Mouse (Mus musculus): ENCODE results near the gene Sidt1.
"Not testable (repeated sequence)": the region's sequence is repeated elsewhere in the genome, so short reads cannot be mapped to it uniquely, and the experiment has no call there.

The Sidt1 gene

DNA sequence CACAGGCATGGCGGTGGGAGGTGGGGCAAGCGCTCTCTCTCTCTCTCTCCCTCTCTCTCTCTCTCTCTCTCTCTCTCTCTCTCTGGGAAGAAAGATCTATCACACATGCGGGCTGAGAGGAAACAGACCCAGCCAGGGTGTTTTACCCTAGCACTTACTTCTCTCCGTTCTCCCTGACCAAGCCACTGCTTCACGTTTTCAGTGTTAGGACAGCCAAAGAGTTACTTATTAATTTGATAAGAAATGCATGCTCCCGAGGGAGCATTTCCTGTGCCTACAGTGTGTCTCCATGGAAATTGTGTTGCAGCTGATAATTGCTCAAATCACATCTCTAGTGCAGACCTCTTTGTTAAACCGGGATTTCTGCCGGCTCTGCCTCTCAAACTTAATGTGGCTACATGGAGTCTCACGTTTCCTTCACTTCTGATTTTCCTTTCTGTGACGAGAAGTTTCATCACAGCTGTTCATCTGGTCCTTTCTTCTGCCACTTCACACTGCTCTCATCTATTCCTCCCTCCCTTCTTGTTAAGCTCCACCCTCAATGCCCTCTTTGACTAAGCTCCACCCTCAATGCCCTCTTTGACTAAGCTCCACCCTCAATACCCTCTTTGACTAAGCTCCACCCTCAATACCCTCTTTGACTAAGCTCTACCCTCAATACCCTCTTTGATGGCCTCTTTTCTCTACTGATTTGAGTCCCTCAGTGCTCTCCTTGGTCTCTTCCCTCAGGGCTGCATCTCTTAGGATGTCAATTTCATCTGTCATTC lies 30.7 kb downstream of the Sidt1 start:
- DNase-seq (ENCODE audit: low spot score): no peak

DNA sequence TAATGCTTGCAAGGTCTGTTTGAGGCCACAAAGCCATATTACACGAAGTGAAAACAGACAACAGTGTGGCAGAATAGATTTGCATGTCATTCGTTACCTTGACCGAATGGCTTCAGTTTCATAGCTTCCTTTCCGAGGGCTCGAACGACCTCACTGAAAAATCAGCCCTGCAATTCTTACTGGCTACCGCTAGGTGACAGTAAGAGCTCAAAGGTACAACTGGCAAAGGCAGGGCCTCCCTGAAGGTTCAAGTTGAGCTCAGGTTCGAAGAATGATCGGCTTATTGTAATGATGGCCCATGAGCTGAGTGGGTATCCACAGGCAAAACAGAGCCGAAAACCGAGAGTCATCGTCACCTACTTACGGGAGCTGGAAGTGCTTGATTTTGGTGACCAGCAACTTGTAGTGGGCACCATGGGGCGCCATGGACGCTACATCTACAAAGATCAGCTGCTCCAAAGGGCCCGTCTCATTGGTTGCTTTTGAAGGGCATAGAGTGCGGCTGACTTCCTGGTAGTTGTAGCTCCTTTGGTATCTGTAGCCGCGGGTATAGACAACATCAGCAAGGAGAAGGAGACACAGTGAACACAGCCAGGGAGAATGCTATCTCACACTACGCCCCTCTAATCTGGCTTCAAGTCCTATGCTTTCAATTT lies 33.4 kb downstream of the Sidt1 start:
- no peak for DNase-seq (ENCODE audit: low spot score)

DNA sequence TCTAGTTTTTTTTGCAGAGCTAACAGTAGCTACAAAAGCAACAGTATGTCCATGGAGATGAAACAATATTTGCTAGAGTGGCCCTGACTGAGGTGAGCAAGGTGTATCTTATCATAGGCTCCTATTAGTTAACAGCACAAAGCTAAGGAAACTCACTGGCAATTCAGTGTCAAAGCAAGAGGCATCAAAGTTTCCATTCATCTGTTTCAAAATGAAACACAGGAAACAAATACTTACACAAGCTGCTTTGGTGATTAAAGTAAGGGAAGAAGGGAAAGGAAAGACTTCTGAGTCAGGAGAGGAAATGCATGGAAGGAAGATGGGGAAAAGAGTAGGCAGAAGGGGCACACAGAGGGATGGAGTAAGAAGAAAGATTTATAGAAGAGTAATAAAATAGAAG lies 39.0 kb downstream of the Sidt1 start:
- no peak for DNase-seq (ENCODE audit: low spot score)

DNA sequence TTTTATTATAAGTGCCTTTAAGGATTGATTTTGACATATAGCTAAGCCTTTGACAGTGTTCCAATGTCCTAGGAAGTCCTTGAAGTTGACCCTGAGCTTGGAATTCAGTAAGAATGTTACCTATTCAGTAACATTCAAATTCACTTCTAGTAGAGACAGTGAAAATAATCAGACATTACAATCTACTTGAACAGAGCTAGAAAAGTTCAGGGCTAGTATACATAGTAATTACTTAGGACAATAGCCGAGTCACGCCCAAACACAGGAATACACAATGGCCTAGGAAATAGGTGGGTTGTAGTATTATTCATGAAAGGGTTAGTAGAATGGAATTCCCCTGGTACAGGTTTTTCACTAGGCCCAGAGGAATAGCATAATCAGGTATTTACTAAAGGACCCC lies 40.3 kb downstream of the Sidt1 start:
- not testable (repeated sequence) for DNase-seq (ENCODE audit: low spot score)

DNA sequence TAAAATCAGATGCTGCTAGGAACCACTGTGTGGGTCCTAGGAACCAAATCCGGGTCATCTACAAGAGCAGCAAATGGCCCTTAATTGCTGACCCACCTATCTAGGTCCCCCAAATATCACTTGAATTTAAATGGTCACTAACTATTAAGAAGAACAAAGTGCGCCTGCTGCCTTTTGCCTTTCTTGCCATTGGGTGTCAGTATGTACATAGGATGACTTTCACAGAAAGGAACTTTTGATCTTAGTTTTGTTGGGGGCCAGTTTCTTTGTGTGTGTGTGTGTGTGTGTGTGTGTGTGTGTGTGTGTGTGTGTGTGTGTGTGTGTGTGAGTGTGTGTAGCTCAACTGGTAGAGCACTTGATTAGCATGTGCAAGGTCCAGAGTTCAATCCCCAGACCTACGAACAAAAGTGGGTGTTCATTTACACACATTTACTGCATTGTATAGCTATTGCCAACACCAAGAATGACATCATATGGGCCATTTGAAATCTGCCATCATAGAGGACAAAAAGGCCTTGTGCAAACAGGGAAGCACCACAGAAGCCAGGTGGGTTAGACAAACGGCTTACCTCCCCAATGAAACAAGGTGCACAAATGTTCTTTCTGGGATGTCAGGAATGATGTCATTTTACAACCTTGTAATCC lies 43.9 kb downstream of the Sidt1 start:
- no peak for DNase-seq (ENCODE audit: low spot score)

DNA sequence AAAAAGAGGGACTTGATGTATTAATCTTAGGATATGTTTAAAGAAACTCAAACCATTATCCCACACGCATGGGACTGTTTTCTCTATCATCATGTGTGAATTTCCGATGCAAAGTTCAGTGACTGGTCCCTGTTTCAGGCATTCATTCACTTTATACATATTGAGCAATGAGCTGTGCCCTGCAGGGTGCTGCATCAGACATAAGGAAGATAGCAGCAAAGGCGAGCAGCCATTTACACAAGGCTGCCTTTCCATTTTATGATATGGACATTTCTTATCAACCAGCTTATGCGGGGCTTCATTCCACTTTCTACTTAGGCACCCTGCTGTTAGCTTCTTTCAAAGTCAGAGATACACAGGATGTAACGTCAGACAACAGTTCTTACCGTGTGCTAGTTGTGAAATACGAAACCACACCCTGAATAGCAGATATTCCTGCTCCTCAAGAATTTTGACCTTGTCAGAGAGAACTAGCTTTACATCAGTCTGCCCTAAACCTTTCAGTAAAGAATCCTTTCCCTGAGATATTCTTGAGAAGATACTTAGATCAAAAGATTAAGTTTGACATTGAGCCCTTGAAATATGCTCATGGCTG lies 45.5 kb downstream of the Sidt1 start:
- DNase-seq (ENCODE audit: low spot score): no peak

DNA sequence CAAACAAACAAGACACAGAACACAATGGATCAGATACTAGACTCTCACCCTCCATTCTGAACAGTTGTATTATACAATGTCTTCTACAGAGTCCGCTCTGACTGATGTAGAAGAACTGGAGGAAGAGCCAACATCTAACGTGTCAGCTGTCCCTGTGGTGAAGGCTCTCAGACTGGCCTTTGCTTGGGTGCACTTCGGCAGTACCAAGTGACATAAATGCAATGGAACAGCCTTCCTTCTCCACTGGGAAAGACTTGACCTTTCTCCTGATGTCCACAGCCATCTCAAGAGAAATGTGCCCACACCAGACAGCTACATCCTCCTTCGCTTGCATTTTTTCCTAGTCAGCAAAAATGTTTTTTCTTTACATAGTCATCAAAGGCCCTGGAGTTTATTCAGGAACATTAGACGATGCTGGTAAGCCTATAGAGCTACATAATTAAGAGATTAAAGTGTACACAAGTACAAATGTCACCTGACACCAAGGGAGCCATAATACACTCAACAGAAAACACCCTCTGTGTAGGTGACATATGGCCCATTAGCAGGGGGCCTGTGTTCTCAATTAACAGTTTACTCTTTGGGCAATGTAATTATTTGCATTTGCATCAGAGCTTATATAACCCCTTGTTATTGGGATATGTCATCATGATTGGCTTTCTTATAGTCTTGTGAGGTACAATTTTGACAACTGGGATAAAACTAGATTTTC lies 50.2 kb downstream of the Sidt1 start:
- no peak for DNase-seq (ENCODE audit: low spot score)

DNA sequence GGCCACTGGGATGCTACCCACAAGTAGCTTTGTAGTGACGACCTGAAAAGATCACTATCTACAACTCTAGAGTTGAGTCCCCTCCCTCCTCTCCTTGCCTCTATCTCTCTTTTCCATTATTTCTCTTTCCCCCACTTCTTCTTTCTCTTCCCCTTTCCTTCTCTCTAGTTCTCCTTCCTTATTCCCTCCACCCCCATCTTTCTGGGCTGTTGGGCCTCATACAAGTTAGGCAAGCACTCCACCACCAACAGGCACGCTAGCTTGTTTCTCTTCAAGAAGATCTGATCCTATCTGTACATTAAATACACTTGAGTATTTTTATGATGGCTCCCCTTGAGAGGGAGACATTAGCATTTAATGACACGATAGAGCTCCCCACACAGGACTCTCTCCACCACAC lies 51.0 kb downstream of the Sidt1 start:
- DNase-seq (ENCODE audit: low spot score): no peak

DNA sequence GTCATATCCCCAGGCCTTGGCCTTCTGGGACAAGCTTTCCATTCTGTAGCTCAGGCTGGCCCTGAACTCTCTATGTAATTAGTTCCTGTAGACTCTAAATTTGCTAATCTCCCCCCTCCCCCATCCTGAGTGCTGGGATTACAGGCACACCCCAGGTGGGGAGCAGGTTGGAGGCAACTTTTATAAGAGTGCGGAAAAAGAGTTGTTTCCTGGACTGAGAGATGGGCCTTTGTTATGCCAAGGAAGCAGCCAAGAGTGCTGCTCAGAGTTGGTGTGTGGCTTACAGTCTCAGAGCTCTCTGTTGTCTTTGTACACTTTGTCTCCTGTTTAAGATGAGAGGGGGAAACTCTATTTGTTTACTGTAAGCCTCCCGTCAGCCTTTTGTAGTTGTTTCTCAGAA lies 52.2 kb downstream of the Sidt1 start:
- no peak for DNase-seq (ENCODE audit: low spot score)

DNA sequence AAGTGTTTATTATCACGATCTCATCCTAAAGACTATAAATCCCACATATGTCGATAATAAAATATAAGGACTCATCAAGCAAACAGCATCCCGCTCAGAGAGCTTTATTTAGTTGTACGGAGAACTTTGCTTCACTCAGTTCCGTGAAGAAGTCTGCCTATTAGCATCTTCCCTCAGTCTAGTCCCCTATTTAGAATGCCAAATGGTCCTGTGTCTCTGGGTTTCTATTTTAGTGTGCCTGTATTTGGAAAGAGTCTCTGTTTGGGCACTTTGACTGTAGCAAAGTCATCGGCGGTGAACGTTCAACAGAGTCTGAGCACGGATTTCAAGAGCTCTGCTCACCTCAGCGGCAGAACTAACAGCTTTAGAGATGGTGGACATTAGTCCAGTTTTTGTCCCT lies 55.8 kb downstream of the Sidt1 start:
- DNase-seq (ENCODE audit: low spot score): no peak

DNA sequence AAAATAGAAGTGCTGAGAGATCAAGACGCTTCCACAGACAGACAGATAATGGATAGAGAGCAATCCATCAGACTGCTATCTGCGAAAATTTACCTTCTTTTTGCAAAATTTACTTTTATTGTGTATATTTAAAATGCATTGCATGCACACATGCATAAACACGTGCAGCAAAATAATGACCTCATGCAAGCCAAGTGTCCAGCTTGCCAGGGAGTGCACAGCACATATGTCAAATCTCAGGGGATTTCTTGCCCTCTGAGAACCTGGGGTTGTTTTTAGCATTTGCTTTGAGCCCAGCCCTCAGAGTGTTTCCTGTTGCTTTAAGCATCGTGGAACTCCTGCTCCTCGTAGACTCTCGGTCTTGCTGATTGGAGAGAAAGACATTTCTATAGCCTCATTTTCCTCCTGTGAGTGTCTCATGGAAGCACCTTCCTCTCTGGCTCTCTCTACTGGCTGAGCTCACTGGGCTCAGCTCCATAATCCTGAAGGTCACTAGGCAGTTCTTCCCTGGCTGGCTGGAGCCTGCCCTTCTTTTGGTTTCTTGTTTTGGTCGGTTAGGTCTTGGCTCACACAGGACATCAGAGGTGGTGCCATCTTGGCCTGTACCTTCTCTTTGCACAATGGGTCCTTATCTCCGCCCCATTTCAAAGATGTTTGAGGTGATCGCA lies 61.5 kb downstream of the Sidt1 start:
- peak; percentile 25 for DNase-seq (ENCODE audit: low spot score)

DNA sequence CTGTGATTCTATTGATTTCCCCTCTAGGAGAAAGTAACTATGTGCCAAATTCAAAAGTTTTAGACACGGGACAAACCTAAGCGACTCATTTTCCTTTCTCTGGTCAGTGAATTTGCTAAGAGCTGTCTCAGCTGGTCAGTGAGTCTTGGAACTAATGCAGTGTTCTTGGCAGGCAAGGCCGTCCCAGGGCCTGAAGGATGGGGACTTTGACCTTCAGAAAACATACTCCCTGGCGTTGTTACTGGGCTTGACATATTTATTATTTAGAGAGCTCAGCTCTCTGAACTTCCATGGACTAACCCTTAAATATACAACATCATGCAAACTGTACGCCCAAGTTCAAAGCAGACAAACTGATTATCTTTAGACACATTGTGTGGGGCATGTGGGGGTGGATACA lies 62.4 kb downstream of the Sidt1 start:
- DNase-seq (ENCODE audit: low spot score): peak; percentile 25

DNA sequence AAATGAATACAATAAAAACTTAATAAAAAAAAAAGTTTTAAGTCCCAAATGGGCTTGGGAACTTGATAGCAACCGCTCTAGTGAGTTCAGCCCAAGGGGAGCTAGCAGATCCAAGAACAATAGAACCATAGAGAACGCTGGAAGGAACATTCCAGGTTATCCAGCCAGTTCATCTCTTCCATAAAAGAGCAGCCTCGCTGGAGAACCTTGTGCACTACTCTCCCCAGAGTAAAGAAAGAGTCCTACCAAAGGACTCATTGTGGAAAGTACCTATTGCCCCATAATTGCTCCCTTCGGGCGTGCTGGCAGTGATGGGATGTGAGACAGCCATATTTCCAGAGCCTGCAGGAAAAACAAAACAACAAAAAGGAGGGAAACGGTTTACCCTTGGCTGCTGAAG lies 63.4 kb downstream of the Sidt1 start:
- no peak for DNase-seq (ENCODE audit: low spot score)

DNA sequence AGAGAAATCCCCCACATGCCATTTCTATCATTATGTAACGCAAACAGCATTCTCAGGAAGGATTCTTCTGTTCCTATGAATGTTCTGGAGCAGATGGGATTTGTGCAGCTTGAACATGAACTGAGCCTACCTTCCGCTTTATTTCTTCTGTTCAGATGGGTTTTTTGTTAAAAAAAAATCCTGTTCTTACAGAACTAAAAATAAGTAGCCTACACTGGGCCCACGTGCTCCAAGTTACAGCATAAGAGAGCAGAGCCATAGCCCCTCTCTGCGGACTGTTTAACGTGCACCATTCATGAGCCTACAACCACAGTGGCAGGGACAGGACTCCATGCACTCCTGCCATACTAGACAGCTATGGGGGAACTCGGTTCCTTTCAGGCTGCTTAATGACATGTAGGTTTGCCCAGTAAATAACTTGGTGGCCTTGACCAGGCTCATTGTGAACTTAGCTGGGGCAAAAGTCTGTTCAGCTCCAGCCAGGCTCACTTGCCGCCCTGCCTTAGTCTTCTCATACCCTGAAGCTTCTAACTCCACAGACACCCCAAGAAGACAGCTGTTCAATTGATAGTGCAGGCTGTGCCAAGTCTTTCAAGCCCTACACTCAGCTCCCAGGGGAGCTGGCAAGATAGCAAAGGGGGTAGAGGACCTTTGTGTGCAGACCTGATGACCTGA lies 64.3 kb downstream of the Sidt1 start:
- DNase-seq (ENCODE audit: low spot score): no peak

DNA sequence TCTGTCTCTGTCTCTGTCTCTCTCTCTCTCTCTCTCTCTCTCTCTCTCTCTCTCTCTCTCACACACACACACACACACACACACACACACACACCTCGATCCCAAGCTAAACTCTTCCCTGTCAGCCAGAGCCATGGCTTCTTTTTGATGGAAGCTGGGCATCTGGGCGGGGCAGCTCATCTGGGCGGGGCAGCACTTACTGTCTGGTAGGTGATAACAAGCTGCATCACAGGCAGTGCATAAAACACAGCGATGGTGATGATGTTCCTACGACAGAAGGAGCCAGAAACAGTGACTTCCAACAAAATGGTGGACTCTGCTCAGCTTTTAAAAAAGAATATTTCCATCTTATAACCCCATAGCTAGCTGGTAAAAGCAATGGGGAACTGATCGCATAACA lies 67.4 kb downstream of the Sidt1 start:
- no peak for DNase-seq (ENCODE audit: low spot score)

DNA sequence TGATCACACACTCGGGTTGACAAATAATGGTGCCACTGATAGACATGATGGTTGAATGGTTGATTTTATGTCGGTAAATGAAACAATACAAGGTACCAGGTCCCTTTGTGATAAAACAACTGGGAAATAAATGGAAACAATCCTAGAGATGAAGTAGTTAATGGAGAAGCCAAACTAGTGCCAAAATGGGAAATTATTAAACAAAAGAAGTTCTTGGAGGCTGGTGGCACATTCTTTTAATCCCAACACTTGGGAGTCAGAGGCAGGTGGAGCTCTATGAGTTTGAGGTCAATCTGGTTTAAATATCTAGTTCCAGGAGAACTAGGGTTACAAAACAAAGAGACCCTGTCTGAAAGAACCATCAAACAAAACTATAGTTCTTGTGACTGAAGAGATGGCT lies 68.1 kb downstream of the Sidt1 start:
- no peak for DNase-seq (ENCODE audit: low spot score)

DNA sequence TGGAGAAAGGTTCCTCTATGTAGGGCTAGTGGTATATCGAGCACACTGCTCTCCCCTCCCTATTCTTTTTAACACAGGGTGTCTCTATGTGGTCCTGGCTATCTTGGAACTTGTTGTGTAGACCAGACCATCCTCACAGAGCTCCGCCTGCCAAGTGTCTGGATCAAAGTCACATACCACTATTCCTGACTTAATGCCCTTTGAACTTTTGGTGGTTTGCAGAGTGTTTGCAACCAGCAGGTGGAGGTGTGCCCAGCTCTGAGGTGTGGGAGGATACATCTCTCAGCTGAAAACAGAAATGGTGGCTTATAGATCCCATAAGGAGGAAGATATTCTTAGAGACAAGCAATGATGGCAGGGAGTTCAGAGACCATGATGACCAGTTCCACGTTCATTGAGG lies 75.5 kb downstream of the Sidt1 start:
- no peak for DNase-seq (ENCODE audit: low spot score)

DNA sequence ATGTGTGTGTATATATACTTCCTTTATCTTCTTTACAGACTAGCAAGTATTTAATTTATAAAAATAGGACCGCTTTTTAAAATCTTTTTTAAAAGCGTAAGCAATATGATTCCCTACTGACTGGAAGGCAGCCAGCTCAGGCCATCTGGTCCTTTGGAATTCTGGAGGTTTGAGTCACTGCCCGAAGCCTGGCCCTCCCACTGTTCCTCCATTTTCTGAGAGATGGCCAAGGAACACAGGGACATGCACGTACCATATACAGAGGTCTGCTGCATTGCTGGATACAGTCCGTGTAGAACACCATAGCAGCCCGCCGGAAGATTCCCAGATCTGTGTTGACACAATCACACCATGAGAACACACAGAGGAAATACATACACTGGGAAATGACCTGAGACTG lies 78.3 kb downstream of the Sidt1 start:
- no peak for DNase-seq (ENCODE audit: low spot score)

DNA sequence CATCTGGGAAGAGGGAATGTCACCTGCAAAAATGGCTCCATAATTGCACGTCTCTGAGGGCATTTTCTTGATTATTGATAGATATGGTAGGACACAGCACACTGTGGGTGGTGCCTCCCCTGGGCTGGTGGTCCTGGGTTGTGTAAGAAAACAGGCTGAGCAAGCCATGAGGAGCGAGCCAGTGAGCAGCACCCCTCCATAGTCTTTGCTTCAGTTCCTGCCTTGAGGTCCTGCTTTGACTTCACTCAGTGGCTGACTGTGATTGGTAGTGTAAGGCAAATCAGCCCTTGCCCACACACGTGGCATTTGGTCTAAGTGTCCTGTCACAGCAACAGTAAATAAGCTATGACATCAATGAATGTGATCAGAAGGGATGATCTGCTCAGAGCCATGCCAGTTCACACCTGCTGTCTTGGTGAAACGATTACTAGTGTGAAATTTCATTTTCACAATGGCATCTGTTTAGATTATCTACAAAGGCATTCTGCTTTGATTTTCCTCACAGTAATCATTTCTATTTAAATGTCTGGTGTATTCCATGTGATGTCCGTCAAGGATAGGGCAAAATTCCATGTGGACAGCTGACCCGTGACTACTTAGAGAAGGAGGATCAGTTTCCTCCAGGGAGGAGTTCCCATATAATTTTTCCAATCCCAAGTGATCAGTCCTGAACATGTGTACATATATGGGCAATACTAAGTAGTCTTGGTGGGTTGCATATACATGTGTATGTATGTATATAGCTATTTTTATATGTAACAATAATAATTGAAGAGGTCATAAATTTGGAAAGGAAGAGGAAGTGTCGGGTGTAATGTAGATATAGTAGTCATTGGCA lies 79.0 kb downstream of the Sidt1 start:
- no peak for DNase-seq (ENCODE audit: low spot score)

DNA sequence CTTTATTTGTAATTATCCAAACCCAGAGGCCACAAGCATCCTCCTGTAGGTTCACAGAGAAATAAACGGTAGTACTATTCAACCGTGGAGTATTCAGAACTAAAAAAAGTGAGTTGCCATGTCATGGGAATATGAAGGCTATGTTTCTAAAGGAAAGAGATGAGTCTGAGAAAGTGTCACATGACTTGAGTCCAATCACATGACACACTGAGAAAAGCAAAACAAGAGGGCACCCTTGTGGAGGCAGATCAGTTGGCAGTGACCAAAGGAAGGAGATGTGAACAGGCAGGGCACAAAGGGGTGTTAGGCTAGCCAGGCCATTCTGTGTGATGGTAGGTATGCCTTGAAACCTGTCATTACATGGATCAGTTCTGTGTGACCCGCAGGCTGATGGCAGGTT lies 80.3 kb downstream of the Sidt1 start:
- no peak for DNase-seq (ENCODE audit: low spot score)
